Mouse (Mus musculus) brain, embryonic 14.5 days (tissue): ENCODE measurements around the gene Pnrc2. TPM values are rescaled to one million over a fixed set of nuclear protein-coding genes. Genes with fewer than 3 reads are reported as not detected.

Source experiments
- DNase-seq: peaks from one replicate; pipeline ENCODE4 v3.0.0-alpha.2; 2011; ENCODE audit warnings: low read depth
- CTCF ChIP-seq: fragments of 200-500 bp; IDR thresholded peaks from 2 replicates; pipeline ENCODE4 v1.5.1; 2012; ENCODE audit warnings: inconsistent platforms, mild to moderate bottlenecking, moderate library complexity, borderline replicate concordance; ENCODE audit not compliant: insufficient read depth, insufficient read length; ENCODE audit errors: extremely low read depth
- POLR2A ChIP-seq: fragments of 200-500 bp; IDR thresholded peaks from 2 replicates; pipeline ENCODE4 v1.6.1; 2012; ENCODE audit warnings: mild to moderate bottlenecking, inconsistent platforms, borderline replicate concordance; ENCODE audit not compliant: poor library complexity, insufficient read depth, insufficient read length, severe bottlenecking; ENCODE audit errors: extremely low read depth
- polyA plus RNA-seq: library from polyadenylated mRNA; depleted of rRNA; stranded (reverse); fragments of >200 nt; gene quantifications from 2 replicates; pipeline ENCODE4 v1.2.3, GENCODE M21; 2012; rRNA removed

Gene Pnrc2
- polyA plus RNA-seq, 1 experiment = 67.1 TPM

DNA sequence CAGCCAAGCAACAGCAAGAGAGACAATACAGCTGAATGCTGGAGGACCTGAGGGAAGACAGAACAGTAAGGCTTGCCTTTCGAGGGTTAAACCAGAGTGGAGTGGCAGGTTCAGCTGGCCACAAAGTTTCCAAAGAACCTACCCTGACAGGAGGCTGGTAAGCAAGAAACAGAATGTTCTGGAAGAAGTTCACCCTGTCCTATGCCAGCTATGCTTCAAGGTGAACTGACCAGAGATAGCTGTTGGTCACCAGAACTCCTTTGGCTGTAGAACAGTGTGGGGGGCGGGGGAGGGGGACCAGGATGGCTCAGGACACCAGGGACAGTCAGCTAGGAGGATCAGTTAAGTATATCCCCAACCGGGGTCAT is 34.7 kb downstream of the Pnrc2 start:
- no peak for DNase-seq
- TF ChIP-seq POLR2A (no peak), CTCF (no peak)

DNA sequence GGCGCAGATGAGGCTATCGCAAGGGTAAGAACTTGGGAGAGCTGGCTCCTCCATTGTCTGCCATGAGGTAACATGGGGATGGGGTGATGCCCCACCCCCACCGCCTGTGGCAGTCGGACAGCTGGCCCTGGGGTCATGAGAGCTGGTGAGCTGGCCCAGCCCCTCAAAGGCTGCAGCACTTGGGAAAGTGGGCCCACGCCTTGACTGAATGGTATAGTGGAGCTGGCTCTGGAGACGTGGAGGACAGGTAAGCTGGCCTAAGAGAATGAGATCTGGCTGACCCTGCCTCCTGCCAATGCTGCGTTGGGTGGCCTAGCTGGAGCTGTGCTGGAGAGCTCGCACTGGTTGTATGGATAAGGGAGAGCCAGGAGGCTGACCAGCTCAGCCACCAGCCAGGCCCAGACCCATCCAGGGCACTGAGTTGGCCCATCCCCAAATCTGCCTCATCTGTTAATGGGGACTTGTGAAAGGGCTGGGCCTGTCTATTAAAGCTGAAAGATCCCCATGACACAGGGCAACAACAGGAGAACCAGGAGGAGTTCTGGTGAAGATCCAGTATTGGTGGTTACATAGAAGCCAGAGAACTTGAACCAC is 39.4 kb downstream of the Pnrc2 start:
- TF ChIP-seq POLR2A (no peak), CTCF (no peak)
- no peak for DNase-seq

DNA sequence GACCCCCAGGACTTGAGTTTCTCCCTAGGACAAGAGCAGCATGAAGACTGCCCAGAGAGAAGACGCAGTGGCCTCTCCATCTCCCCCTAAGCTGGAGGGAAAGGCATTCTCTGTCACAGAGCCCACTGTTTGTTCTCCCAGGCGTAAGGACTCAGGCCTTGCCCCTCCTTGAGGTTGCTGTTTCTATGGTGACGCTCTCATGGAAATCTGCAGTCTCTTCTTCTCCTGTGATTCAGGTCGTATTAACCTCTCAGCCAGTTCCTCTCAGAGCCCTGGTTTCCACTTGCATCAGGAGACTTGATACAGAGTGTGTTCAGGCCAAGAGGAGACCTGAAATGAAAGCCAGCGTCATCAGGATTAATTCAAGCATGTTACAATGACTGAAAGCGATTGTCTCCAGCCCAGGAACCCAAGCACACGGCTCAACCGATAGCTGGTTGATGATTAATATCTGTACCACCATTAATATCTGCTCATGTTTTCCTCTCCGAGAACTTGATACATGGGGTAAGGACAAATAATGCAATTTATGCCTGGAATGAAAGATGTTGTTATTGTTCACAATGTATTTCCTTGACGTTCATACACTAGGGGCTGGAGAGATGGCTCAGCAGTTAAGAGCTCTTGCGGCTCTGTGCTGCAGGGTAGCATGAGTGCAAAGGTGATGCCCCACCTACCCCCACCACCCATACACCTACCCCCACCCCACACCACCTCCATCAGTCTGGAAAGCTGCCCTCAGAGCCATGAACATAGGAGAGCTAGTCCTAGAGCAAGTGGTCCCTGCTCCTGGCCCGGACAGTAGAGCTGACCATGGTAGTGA is 40.1 kb downstream of the Pnrc2 start:
- peak; percentile 91 for DNase-seq

DNA sequence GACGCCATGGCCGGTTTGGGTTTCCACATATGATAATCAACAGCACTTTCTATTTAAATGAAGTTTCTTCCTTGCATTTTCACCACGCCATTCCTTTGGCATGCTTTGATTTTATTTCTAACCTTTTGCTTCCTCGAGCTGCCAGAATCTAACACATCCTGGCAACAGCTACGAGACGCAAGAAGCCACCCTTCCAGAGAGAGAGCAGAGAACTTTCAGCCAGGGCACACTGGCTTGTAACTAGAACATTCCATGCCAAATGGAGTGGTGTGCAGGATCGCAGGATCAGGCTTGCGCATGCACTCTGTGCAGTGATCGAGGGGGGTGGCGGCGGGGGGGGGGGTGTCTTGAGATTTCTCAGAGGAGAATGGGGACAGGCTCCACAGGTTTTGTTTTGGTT is 41.6 kb downstream of the Pnrc2 start:
- no peak for TF ChIP-seq CTCF
- no peak for TF ChIP-seq POLR2A
- peak; percentile 12 for DNase-seq

More for the DNA sequence above, 40.1 kb downstream of the Pnrc2 start:
- no peak for TF ChIP-seq CTCF
- no peak for TF ChIP-seq POLR2A

DNA sequence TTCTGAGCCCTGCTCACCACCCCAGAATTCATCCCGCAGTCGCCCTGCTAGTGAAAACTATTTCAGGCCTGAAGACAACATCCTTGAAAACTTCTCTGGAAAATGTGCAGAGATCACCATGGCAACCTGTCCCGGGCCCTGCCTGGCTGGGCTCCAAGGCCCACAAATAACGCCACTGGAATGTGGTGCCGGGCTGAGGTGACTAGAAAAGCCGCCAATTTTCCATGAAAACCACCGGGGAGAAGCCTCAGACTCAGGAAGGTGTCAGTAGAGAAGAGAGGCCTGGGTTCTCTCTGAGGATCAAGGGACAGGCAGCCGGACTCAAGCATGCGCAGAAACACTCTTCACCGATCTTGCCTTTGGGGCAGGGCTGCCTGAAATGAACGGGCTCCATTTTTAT is 45.2 kb downstream of the Pnrc2 start:
- DNase-seq = peak; percentile 89
- TF ChIP-seq CTCF = no peak
- TF ChIP-seq POLR2A = no peak

DNA sequence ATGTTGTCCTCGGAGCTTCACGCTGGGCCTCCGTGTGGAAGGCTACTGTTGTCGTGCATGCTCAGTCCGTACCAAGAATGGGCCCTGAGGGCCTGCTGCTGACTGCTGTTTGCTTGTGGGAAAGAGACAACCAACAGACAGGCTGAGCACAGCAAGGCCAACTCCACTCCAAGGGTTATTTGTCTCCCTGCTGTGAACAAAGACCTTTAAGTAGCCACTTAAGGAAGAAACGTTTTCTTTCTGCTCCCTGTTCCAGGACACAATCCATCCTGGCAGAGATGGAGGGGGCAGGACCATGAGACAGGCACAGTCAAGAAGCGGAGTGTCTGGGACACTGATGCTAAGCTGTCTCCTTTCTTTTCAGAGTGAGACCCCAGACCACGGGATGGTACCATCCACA is 49.4 kb downstream of the Pnrc2 start:
- no peak for TF ChIP-seq POLR2A
- TF ChIP-seq CTCF = no peak
- DNase-seq = peak; percentile 38

DNA sequence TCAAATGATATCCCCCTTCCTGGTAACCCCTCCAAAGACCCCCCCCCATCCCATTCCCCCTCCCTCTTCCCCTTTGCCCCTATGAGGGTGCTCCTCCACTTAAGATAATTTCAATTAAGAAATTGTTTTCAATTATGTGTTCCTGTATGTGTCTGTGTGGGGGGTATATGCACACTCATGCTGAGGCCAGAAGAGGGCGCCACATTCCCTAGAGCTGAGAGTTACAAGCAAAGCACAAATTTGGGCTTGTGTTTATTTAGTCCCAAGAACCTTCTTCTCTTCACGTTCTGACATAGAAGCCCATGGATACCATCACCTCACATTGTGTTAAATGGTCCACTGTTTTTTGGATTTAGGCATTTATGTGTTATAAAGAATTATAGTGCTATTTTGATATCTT is 50.4 kb downstream of the Pnrc2 start:
- DNase-seq = peak; percentile 62
- TF ChIP-seq CTCF (peak; percentile 49; the same call in 1 of the 2 replicates), POLR2A (no peak)

DNA sequence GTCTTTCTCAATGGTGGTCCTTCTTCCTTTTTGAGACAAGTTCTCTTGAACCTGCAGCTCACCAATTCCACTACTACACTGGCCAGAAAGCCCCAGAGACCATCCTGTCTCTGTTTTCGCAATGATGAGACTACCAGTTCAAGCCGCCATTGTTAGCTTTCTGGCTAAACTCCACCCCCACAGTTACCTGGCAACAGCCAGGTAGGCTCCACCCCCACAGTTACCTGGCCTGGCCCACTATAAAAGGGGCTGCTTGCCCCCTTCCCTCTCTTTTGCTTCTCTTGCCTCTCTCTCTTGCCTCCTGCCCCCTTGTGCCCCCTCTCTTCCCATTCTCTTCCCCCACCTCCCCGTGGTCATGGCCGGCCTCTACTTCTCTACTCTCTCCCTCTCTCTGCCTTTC is 51.9 kb downstream of the Pnrc2 start:
- no peak for TF ChIP-seq CTCF
- no peak for TF ChIP-seq POLR2A
- DNase-seq = no peak

Other genes with a start within 250 kb of the Pnrc2 start
- 0.50 and 0.62 TPM in 2 replicates for gene Ifnlr1, start 187.6 kb downstream of the Pnrc2 start, polyA plus RNA-seq
- gene Il22ra1, start 145.7 kb downstream of the Pnrc2 start, polyA plus RNA-seq = 0.16 and 0.19 TPM in 2 replicates
- 0.10 and 0.15 TPM in 2 replicates for gene Myom3, start 114.1 kb downstream of the Pnrc2 start, polyA plus RNA-seq
- 128 and 142 TPM in 2 replicates for gene Srsf10, start 18.1 kb downstream of the Pnrc2 start, polyA plus RNA-seq
- 0.19 and 0.25 TPM in 2 replicates for gene Cnr2, start 21.5 kb upstream of the Pnrc2 start, polyA plus RNA-seq
- gene Fuca1, start 46.9 kb upstream of the Pnrc2 start, polyA plus RNA-seq = 41.7 and 43.1 TPM in 2 replicates
- gene Hmgcl, start 72.6 kb upstream of the Pnrc2 start, polyA plus RNA-seq = 43.5 and 49.8 TPM in 2 replicates
- 36.3 and 52.0 TPM in 2 replicates for gene Gale, start 89.9 kb upstream of the Pnrc2 start, polyA plus RNA-seq
- 167 and 198 TPM in 2 replicates for gene Lypla2, start 98.8 kb upstream of the Pnrc2 start, polyA plus RNA-seq
- 50.8 and 57.8 TPM in 2 replicates for gene Pithd1, start 113.4 kb upstream of the Pnrc2 start, polyA plus RNA-seq
- gene Eloa, start 147.9 kb upstream of the Pnrc2 start, polyA plus RNA-seq = 17.1 and 21.8 TPM in 2 replicates
- 818 and 948 TPM in 2 replicates for gene Rpl11, start 179.6 kb upstream of the Pnrc2 start, polyA plus RNA-seq